Mouse (Mus musculus) forebrain, embryonic 12.5 days (tissue): ENCODE results near the gene Dhcr7. TPM values are rescaled to one million over a fixed set of nuclear protein-coding genes. Genes with fewer than 3 reads are reported as not detected.

Experiments used
- ATAC-seq: fragments of 200-750 bp; cut with Nextera tagmentation; 2 replicates; pipeline ENCODE4 v1.8.0; 2017; ENCODE audit warnings: moderate TSS enrichment; ENCODE audit not compliant: low FRiP score
- H3K27ac ChIP-seq: fragments of 300-500 bp; sonication (generic); 2 replicates; pipeline ENCODE4 v1.5.1; 2016; ENCODE audit warnings: mild to moderate bottlenecking
- H3K27me3 ChIP-seq: fragments of 300-500 bp; sonication (generic); 2 replicates; pipeline ENCODE4 v1.6.1; 2016; ENCODE audit warnings: mild to moderate bottlenecking
- H3K36me3 ChIP-seq: fragments of 300-500 bp; sonication (generic); replicated peaks from 2 replicates; pipeline ENCODE4 v1.6.1; 2016; ENCODE audit warnings: mild to moderate bottlenecking
- H3K4me1 ChIP-seq: fragments of 300-500 bp; sonication (generic); 2 replicates; pipeline ENCODE4 v1.6.1; 2016
- H3K4me2 ChIP-seq: fragments of 300-500 bp; sonication (generic); 2 replicates; pipeline ENCODE4 v1.6.1; 2016; ENCODE audit warnings: mild to moderate bottlenecking, moderate library complexity
- H3K4me3 ChIP-seq: fragments of 300-500 bp; sonication (generic); replicated peaks from 2 replicates; pipeline ENCODE4 v1.5.1; 2016; ENCODE audit warnings: mild to moderate bottlenecking
- H3K9ac ChIP-seq: fragments of 300-500 bp; sonication (generic); 2 replicates; pipeline ENCODE4 v1.6.1; 2016; ENCODE audit warnings: mild to moderate bottlenecking
- H3K9me3 ChIP-seq: fragments of 300-500 bp; sonication (generic); 2 replicates; pipeline ENCODE4 v1.6.1; 2016
- WGBS: fragments of 180-500 bp; shearing (Covaris S2); methylation state at CpG from one replicate; pipeline ENCODE4 v1.1.7; 2016; 5-methylcytosine and 5-hydroxymethylcytosine counted together
- polyA plus RNA-seq: library from polyadenylated mRNA; unstranded; fragments of >200 nt; fragmentation: Nextera tagmentation; extraction: Ambion mirVana; gene quantifications from 2 replicates; pipeline ENCODE4 v1.2.1, GENCODE M21; 2016

The Dhcr7 gene
- polyA plus RNA-seq, result 60.9 and 62.5 TPM in 2 replicates

- peak within 1 kb of the TSS; percentile 61 for H3K4me2 ChIP-seq
- H3K27me3 ChIP-seq, result no peaks in the 10 kb centered on the region
- H3K36me3 ChIP-seq, result peaks cover 10% of the 10 kb centered on the region
- peak within 1 kb of the TSS; percentile 71 for H3K9ac ChIP-seq
- WGBS, result under 1% methylated on average over 40 of the region's 40 CpGs
- peaks cover 18% of the 10 kb centered on the region for H3K4me1 ChIP-seq
- peak; percentile 99 for ATAC-seq
- H3K4me3 ChIP-seq, result peak within 1 kb of the TSS; percentile 60
- peak within 1 kb of the TSS; percentile 60; the same call in 1 of the 2 replicates for H3K27ac ChIP-seq
- no peaks in the 10 kb centered on the region for H3K9me3 ChIP-seq
Observed at GRCm38 (mm10) chr7:143822375-143823265, at the start of gene Dhcr7, which contains the start of gene Nadsyn1. Dhcr7 (plus strand) TSS chr7:143823145. Nadsyn1 (minus strand) TSS chr7:143822849.

- ATAC-seq, result no peak
- H3K27ac ChIP-seq, result no peak overlapping the region
- H3K27me3 ChIP-seq, result peaks cover 3% of the 10 kb centered on the region; the same call in 1 of the 2 replicates
- H3K4me3 ChIP-seq, result no peak overlapping the region
- no peak overlapping the region for H3K9ac ChIP-seq
- H3K4me1 ChIP-seq, result no peaks in the 10 kb centered on the region
- no peak overlapping the region for H3K4me2 ChIP-seq
- H3K9me3 ChIP-seq, result no peaks in the 10 kb centered on the region
- 37% methylated on average over 3 of the region's 3 CpGs for WGBS
- no peaks in the 10 kb centered on the region for H3K36me3 ChIP-seq
Observed at GRCm38 (mm10) chr7:143776137-143776536, 46.8 kb upstream of the Dhcr7 start.

GRCm38 (mm10) chr7:143777375-143777774, 45.6 kb upstream of the Dhcr7 start:
- Histone ChIP-seq H3K4me3 (no peak overlapping the region), H3K4me1 (no peaks in the 10 kb centered on the region), H3K27ac (no peak overlapping the region), H3K9me3 (no peaks in the 10 kb centered on the region), H3K27me3 (peaks cover 12% of the 10 kb centered on the region; the same call in 1 of the 2 replicates), H3K9ac (no peak overlapping the region), H3K36me3 (no peaks in the 10 kb centered on the region), H3K4me2 (no peak overlapping the region)
- no peak for ATAC-seq
- WGBS, result 70% methylated on average over 2 of the region's 2 CpGs

- WGBS, result 16% methylated on average over 6 of the region's 6 CpGs
- peak overlapping the region; percentile 61 for H3K9ac ChIP-seq
- H3K4me2 ChIP-seq, result peak overlapping the region; percentile 75
- peaks cover 22% of the 10 kb centered on the region for H3K4me1 ChIP-seq
- H3K36me3 ChIP-seq, result no peaks in the 10 kb centered on the region
- peak; percentile 72 for ATAC-seq
- H3K27ac ChIP-seq, result peak overlapping the region; percentile 69
- H3K4me3 ChIP-seq, result peak overlapping the region; percentile 49
- H3K9me3 ChIP-seq, result no peaks in the 10 kb centered on the region
- 0 out of 2 replicates have a peak, but pooled peaks cover 10% of the 10 kb centered on the region for H3K27me3 ChIP-seq
Observed at GRCm38 (mm10) chr7:143783378-143783995, 39.5 kb upstream of the Dhcr7 start.

- no peaks in the 10 kb centered on the region for H3K36me3 ChIP-seq
- peak within 1 kb of the TSS; percentile 69 for H3K27ac ChIP-seq
- H3K4me3 ChIP-seq, result peak within 1 kb of the TSS; percentile 49
- 2% methylated on average over 21 of the region's 21 CpGs for WGBS
- H3K9me3 ChIP-seq, result no peaks in the 10 kb centered on the region
- H3K4me1 ChIP-seq, result peaks cover 22% of the 10 kb centered on the region
- H3K27me3 ChIP-seq, result 0 out of 2 replicates have a peak, but pooled peaks cover 10% of the 10 kb centered on the region
- peak within 1 kb of the TSS; percentile 75 for H3K4me2 ChIP-seq
- peak within 1 kb of the TSS; percentile 61 for H3K9ac ChIP-seq
- ATAC-seq, result peak; percentile 90
Observed at GRCm38 (mm10) chr7:143783996-143784829, 38.7 kb upstream of the Dhcr7 start, which contains the start of gene Mrgpre. Mrgpre (minus strand) TSS chr7:143784500.

GRCm38 (mm10) chr7:143792336-143792985, 30.5 kb upstream of the Dhcr7 start:
- Histone ChIP-seq H3K4me3 (no peak overlapping the region), H3K36me3 (peaks cover 26% of the 10 kb centered on the region), H3K27ac (no peak overlapping the region), H3K9ac (no peak overlapping the region), H3K27me3 (no peaks in the 10 kb centered on the region), H3K4me2 (no peak overlapping the region), H3K9me3 (no peaks in the 10 kb centered on the region), H3K4me1 (no peaks in the 10 kb centered on the region)
- no peak for ATAC-seq
- WGBS, result 80% methylated on average over 6 of the region's 6 CpGs

- no peak for ATAC-seq
- no peaks in the 10 kb centered on the region for H3K4me1 ChIP-seq
- no peaks in the 10 kb centered on the region for H3K27me3 ChIP-seq
- H3K36me3 ChIP-seq, result peaks cover 32% of the 10 kb centered on the region
- no peak overlapping the region for H3K9ac ChIP-seq
- H3K9me3 ChIP-seq, result no peaks in the 10 kb centered on the region
- H3K4me3 ChIP-seq, result no peak overlapping the region
- H3K27ac ChIP-seq, result no peak overlapping the region
- no peak overlapping the region for H3K4me2 ChIP-seq
- 65% methylated on average over 4 of the region's 4 CpGs for WGBS
Observed at GRCm38 (mm10) chr7:143793121-143793520, 29.8 kb upstream of the Dhcr7 start.

- Histone ChIP-seq H3K4me2 (no peak overlapping the region), H3K36me3 (peaks cover 80% of the 10 kb centered on the region), H3K4me1 (no peaks in the 10 kb centered on the region), H3K27ac (no peak overlapping the region), H3K9ac (no peak overlapping the region), H3K4me3 (no peak overlapping the region), H3K27me3 (no peaks in the 10 kb centered on the region), H3K9me3 (no peaks in the 10 kb centered on the region)
- no peak for ATAC-seq
- WGBS, result 90% methylated on average over 4 of the region's 4 CpGs
Observed at GRCm38 (mm10) chr7:143798783-143799182, 24.2 kb upstream of the Dhcr7 start.

GRCm38 (mm10) chr7:143800770-143801169, 22.2 kb upstream of the Dhcr7 start:
- H3K9me3 ChIP-seq, result no peaks in the 10 kb centered on the region
- H3K9ac ChIP-seq, result no peak overlapping the region
- H3K4me2 ChIP-seq, result no peak overlapping the region
- peaks cover 89% of the 10 kb centered on the region for H3K36me3 ChIP-seq
- no peak overlapping the region for H3K27ac ChIP-seq
- no peak for ATAC-seq
- no peaks in the 10 kb centered on the region for H3K27me3 ChIP-seq
- WGBS, result 89% methylated on average over 1 of the region's 1 CpGs
- H3K4me1 ChIP-seq, result no peaks in the 10 kb centered on the region
- no peak overlapping the region for H3K4me3 ChIP-seq

- no peak for ATAC-seq
- H3K36me3 ChIP-seq, result peaks cover 84% of the 10 kb centered on the region
- H3K4me3 ChIP-seq, result no peak overlapping the region
- H3K4me1 ChIP-seq, result no peaks in the 10 kb centered on the region
- no peak overlapping the region for H3K9ac ChIP-seq
- H3K9me3 ChIP-seq, result no peaks in the 10 kb centered on the region
- H3K27ac ChIP-seq, result no peak overlapping the region
- 91% methylated on average over 8 of the region's 8 CpGs for WGBS
- H3K4me2 ChIP-seq, result no peak overlapping the region
- no peaks in the 10 kb centered on the region for H3K27me3 ChIP-seq
Observed at GRCm38 (mm10) chr7:143801195-143802065, 21.5 kb upstream of the Dhcr7 start.

- WGBS, result 68% methylated on average over 5 of the region's 5 CpGs
- no peaks in the 10 kb centered on the region for H3K4me1 ChIP-seq
- no peak overlapping the region for H3K4me3 ChIP-seq
- H3K36me3 ChIP-seq, result peaks cover 80% of the 10 kb centered on the region
- H3K9me3 ChIP-seq, result no peaks in the 10 kb centered on the region
- H3K9ac ChIP-seq, result no peak overlapping the region
- no peaks in the 10 kb centered on the region for H3K27me3 ChIP-seq
- no peak overlapping the region for H3K27ac ChIP-seq
- no peak overlapping the region for H3K4me2 ChIP-seq
- no peak for ATAC-seq
Observed at GRCm38 (mm10) chr7:143805199-143805624, 17.7 kb upstream of the Dhcr7 start.
